Mouse (Mus musculus): ENCODE measurements around the gene Hipk4. TPM values are rescaled to one million over a fixed set of nuclear protein-coding genes. Genes with fewer than 3 reads are reported as not detected.

Gene Hipk4
- polyA plus RNA-seq, 1 experiment from 2014 or later, result 0.97 TPM

- H3K36me3 ChIP-seq, result no peaks in the 10 kb centered on the region
- no peak within 1 kb of the TSS for H3K27ac ChIP-seq
- no peak within 1 kb of the TSS for H3K9ac ChIP-seq (replicated peaks)
- no peaks in the 10 kb centered on the region for H3K9me3 ChIP-seq
- H3K27me3 ChIP-seq, result no peaks in the 10 kb centered on the region
- 23% methylated on average over 3 of the region's 3 CpGs for whole genome bisulfite sequencing
- peaks cover 10% of the 10 kb centered on the region; the same call in 1 of the 2 replicates for H3K4me1 ChIP-seq (replicated peaks)
- ATAC-seq (ENCODE audit: insufficient number of reproducible peaks, insufficient read depth, low FRiP score, low TSS enrichment, low read depth), result peak; percentile 59; the same call in 1 of the 2 replicates
- H3K4me3 ChIP-seq (replicated peaks), result no peak within 1 kb of the TSS
- no peak within 1 kb of the TSS for H3K4me2 ChIP-seq
Observed at GRCm38 (mm10) chr7:27499036-27499435, 24.0 kb upstream of the Hipk4 start, which contains the start of gene Prx. Prx (plus strand) TSS chr7:27499324.

- ATAC-seq (ENCODE audit: insufficient number of reproducible peaks, insufficient read depth, low FRiP score, low TSS enrichment, low read depth), result no peak
- H3K4me2 ChIP-seq, result no peak overlapping the region
- WGBS, result 66% methylated on average over 4 of the region's 4 CpGs
- no peaks in the 10 kb centered on the region for H3K36me3 ChIP-seq
- H3K27me3 ChIP-seq, result no peaks in the 10 kb centered on the region
- 0 out of 2 replicates have a peak overlapping the region, but pooled peaks have one; percentile 45 for H3K27ac ChIP-seq
- H3K4me1 ChIP-seq (replicated peaks), result peaks cover 14% of the 10 kb centered on the region
- no peak overlapping the region for H3K9ac ChIP-seq (replicated peaks)
- no peak overlapping the region for H3K4me3 ChIP-seq (replicated peaks)
- no peaks in the 10 kb centered on the region for H3K9me3 ChIP-seq
Observed at GRCm38 (mm10) chr7:27501620-27502019, 21.4 kb upstream of the Hipk4 start.

GRCm38 (mm10) chr7:27506765-27507370, 16.2 kb upstream of the Hipk4 start:
- H3K4me1 ChIP-seq (replicated peaks), result peaks cover 19% of the 10 kb centered on the region
- H3K4me2 ChIP-seq, result peak overlapping the region; percentile 59
- H3K27ac ChIP-seq, result peak overlapping the region; percentile 99
- no peak for ATAC-seq (ENCODE audit: insufficient number of reproducible peaks, insufficient read depth, low FRiP score, low TSS enrichment, low read depth)
- H3K36me3 ChIP-seq, result no peaks in the 10 kb centered on the region
- H3K9ac ChIP-seq (replicated peaks), result no peak overlapping the region
- 46% methylated on average over 9 of the region's 9 CpGs for WGBS
- no peaks in the 10 kb centered on the region for H3K27me3 ChIP-seq
- H3K4me3 ChIP-seq (replicated peaks), result peak overlapping the region; percentile 50
- no peaks in the 10 kb centered on the region for H3K9me3 ChIP-seq

- peak; percentile 92 for ATAC-seq (ENCODE audit: insufficient number of reproducible peaks, insufficient read depth, low FRiP score, low TSS enrichment, low read depth)
- Histone ChIP-seq H3K4me1 (replicated peaks) (peaks cover 19% of the 10 kb centered on the region), H3K36me3 (no peaks in the 10 kb centered on the region), H3K9ac (replicated peaks) (peak overlapping the region; percentile 72), H3K27me3 (no peaks in the 10 kb centered on the region), H3K4me3 (replicated peaks) (peak overlapping the region; percentile 50), H3K27ac (peak overlapping the region; percentile 99), H3K9me3 (no peaks in the 10 kb centered on the region), H3K4me2 (peak overlapping the region; percentile 59)
- WGBS, result under 1% methylated on average over 54 of the region's 54 CpGs
Observed at GRCm38 (mm10) chr7:27507711-27508647, 15.1 kb upstream of the Hipk4 start.

GRCm38 (mm10) chr7:27508648-27509005, 14.4 kb upstream of the Hipk4 start:
- Histone ChIP-seq H3K4me3 (replicated peaks) (peak overlapping the region; percentile 50), H3K9ac (replicated peaks) (no peak overlapping the region; the same call in 1 of the 2 replicates), H3K4me1 (replicated peaks) (peaks cover 19% of the 10 kb centered on the region), H3K27ac (peak overlapping the region; percentile 99), H3K27me3 (no peaks in the 10 kb centered on the region), H3K36me3 (no peaks in the 10 kb centered on the region), H3K9me3 (no peaks in the 10 kb centered on the region), H3K4me2 (peak overlapping the region; percentile 59)
- peak; percentile 54; the same call in 1 of the 2 replicates for ATAC-seq (ENCODE audit: insufficient number of reproducible peaks, insufficient read depth, low FRiP score, low TSS enrichment, low read depth)
- WGBS, result 26% methylated on average over 6 of the region's 6 CpGs

- ATAC-seq (ENCODE audit: insufficient number of reproducible peaks, insufficient read depth, low FRiP score, low TSS enrichment, low read depth), result no peak
- Histone ChIP-seq H3K9me3 (no peaks in the 10 kb centered on the region), H3K36me3 (no peaks in the 10 kb centered on the region), H3K9ac (replicated peaks) (no peak overlapping the region), H3K4me2 (no peak overlapping the region), H3K4me3 (replicated peaks) (no peak overlapping the region), H3K27me3 (no peaks in the 10 kb centered on the region), H3K27ac (no peak overlapping the region), H3K4me1 (replicated peaks) (peaks cover 19% of the 10 kb centered on the region)
- 91% methylated on average over 2 of the region's 2 CpGs for WGBS
Observed at GRCm38 (mm10) chr7:27510809-27511208, 12.3 kb upstream of the Hipk4 start.

- 71% methylated on average over 9 of the region's 9 CpGs for WGBS
- no peaks in the 10 kb centered on the region for H3K27me3 ChIP-seq
- H3K9me3 ChIP-seq, result 0 out of 2 replicates have a peak, but pooled peaks cover 5% of the 10 kb centered on the region
- H3K4me3 ChIP-seq (replicated peaks), result no peak overlapping the region
- ATAC-seq (ENCODE audit: insufficient number of reproducible peaks, insufficient read depth, low FRiP score, low TSS enrichment, low read depth), result no peak
- H3K4me1 ChIP-seq (replicated peaks), result no peaks in the 10 kb centered on the region
- peaks cover 34% of the 10 kb centered on the region for H3K36me3 ChIP-seq
- no peak overlapping the region for H3K27ac ChIP-seq
- no peak overlapping the region for H3K9ac ChIP-seq (replicated peaks)
- H3K4me2 ChIP-seq, result no peak overlapping the region
Observed at GRCm38 (mm10) chr7:27514961-27515360, 8.1 kb upstream of the Hipk4 start.

- Histone ChIP-seq H3K4me3 (replicated peaks) (no peak overlapping the region), H3K9me3 (0 out of 2 replicates have a peak, but pooled peaks cover 6% of the 10 kb centered on the region), H3K27me3 (no peaks in the 10 kb centered on the region), H3K36me3 (peaks cover 35% of the 10 kb centered on the region), H3K4me1 (replicated peaks) (no peaks in the 10 kb centered on the region), H3K27ac (no peak overlapping the region), H3K9ac (replicated peaks) (no peak overlapping the region), H3K4me2 (no peak overlapping the region)
- 86% methylated on average over 9 of the region's 9 CpGs for WGBS
- ATAC-seq (ENCODE audit: insufficient number of reproducible peaks, insufficient read depth, low FRiP score, low TSS enrichment, low read depth), result no peak
Observed at GRCm38 (mm10) chr7:27518314-27518713, 4.8 kb upstream of the Hipk4 start.

- ATAC-seq (ENCODE audit: insufficient number of reproducible peaks, insufficient read depth, low FRiP score, low TSS enrichment, low read depth), result no peak
- H3K27me3 ChIP-seq, result no peaks in the 10 kb centered on the region
- no peaks in the 10 kb centered on the region for H3K4me1 ChIP-seq (replicated peaks)
- no peak overlapping the region for H3K9ac ChIP-seq (replicated peaks)
- peaks cover 35% of the 10 kb centered on the region for H3K36me3 ChIP-seq
- no peak overlapping the region for H3K4me3 ChIP-seq (replicated peaks)
- H3K4me2 ChIP-seq, result no peak overlapping the region
- no peak overlapping the region for H3K27ac ChIP-seq
- H3K9me3 ChIP-seq, result 0 out of 2 replicates have a peak, but pooled peaks cover 6% of the 10 kb centered on the region
Observed at GRCm38 (mm10) chr7:27520104-27520503, 3.0 kb upstream of the Hipk4 start.

- ATAC-seq (ENCODE audit: insufficient number of reproducible peaks, insufficient read depth, low FRiP score, low TSS enrichment, low read depth), result no peak
- H3K27me3 ChIP-seq, result no peaks in the 10 kb centered on the region
- WGBS, result 50% methylated on average over 1 of the region's 1 CpGs
Observed at GRCm38 (mm10) chr7:27520599-27520998, 2.5 kb upstream of the Hipk4 start.

GRCm38 (mm10) chr7:27523805-27524204, 738 bp downstream of the Hipk4 start:
- H3K4me1 ChIP-seq (replicated peaks), result no peaks in the 10 kb centered on the region
- no peak for ATAC-seq (ENCODE audit: insufficient number of reproducible peaks, insufficient read depth, low FRiP score, low TSS enrichment, low read depth)
- H3K27ac ChIP-seq, result no peak overlapping the region
- H3K9me3 ChIP-seq, result 0 out of 2 replicates have a peak, but pooled peaks cover 6% of the 10 kb centered on the region
- H3K27me3 ChIP-seq, result no peaks in the 10 kb centered on the region
- H3K36me3 ChIP-seq, result peaks cover 13% of the 10 kb centered on the region
- H3K4me3 ChIP-seq (replicated peaks), result no peak overlapping the region
- H3K9ac ChIP-seq (replicated peaks), result no peak overlapping the region
- no peak overlapping the region for H3K4me2 ChIP-seq
- WGBS, result 92% methylated on average over 13 of the region's 13 CpGs

More at GRCm38 (mm10) chr7:27520599-27520998, 2.5 kb upstream of the Hipk4 start:
- H3K4me2 ChIP-seq, result no peak overlapping the region
- no peak overlapping the region for H3K27ac ChIP-seq
- 0 out of 2 replicates have a peak, but pooled peaks cover 6% of the 10 kb centered on the region for H3K9me3 ChIP-seq
- H3K36me3 ChIP-seq, result peaks cover 35% of the 10 kb centered on the region
- H3K9ac ChIP-seq (replicated peaks), result no peak overlapping the region
- no peak overlapping the region for H3K4me3 ChIP-seq (replicated peaks)
- no peaks in the 10 kb centered on the region for H3K4me1 ChIP-seq (replicated peaks)
